Mouse (Mus musculus) testis, postnatal 10 days (tissue): ENCODE data around the gene Yrdc.
A peak's percentile ranks its signal among the peaks of the same experiment; 100 is the strongest.

Source experiments
- DNase-seq: peaks from one replicate; pipeline ENCODE4 v3.0.0; 2021; ENCODE audit warnings: low spot score

The Yrdc gene

GRCm38 (mm10) chr4:124850933-124851658 lies 617 bp downstream of the Yrdc start, which contains the start of gene 1110065P20Rik:
1110065P20Rik (minus strand) TSS chr4:124851196.
- DNase-seq, result peak; percentile 83

GRCm38 (mm10) chr4:124856294-124856693 lies 5.8 kb downstream of the Yrdc start:
- no peak for DNase-seq

- peak; percentile 65 for DNase-seq
Observed at GRCm38 (mm10) chr4:124858370-124858769, 7.9 kb downstream of the Yrdc start.

- DNase-seq, result peak; percentile 90
Observed at GRCm38 (mm10) chr4:124860446-124860845, 10.0 kb downstream of the Yrdc start.

GRCm38 (mm10) chr4:124861283-124862188 lies 11.1 kb downstream of the Yrdc start, which contains the start of gene Maneal:
Maneal (minus strand) TSS chr4:124862171.
- DNase-seq, result no peak

GRCm38 (mm10) chr4:124872719-124873118 lies 22.2 kb downstream of the Yrdc start:
- no peak for DNase-seq

GRCm38 (mm10) chr4:124880599-124880998 lies 30.1 kb downstream of the Yrdc start, which contains the start of gene Epha10:
Epha10 (plus strand) TSS chr4:124880899.
- DNase-seq, result no peak

GRCm38 (mm10) chr4:124881341-124881908 lies 30.9 kb downstream of the Yrdc start:
- no peak for DNase-seq

GRCm38 (mm10) chr4:124882151-124882729 lies 31.8 kb downstream of the Yrdc start:
- DNase-seq, result peak; percentile 80

GRCm38 (mm10) chr4:124888702-124889101 lies 38.2 kb downstream of the Yrdc start:
- no peak for DNase-seq

- DNase-seq, result no peak
Observed at GRCm38 (mm10) chr4:124889935-124890334, 39.5 kb downstream of the Yrdc start.

GRCm38 (mm10) chr4:124890831-124891230 lies 40.4 kb downstream of the Yrdc start:
- DNase-seq, result no peak

GRCm38 (mm10) chr4:124893769-124894168 lies 43.3 kb downstream of the Yrdc start:
- no peak for DNase-seq

- no peak for DNase-seq
Observed at GRCm38 (mm10) chr4:124894508-124895428, 44.3 kb downstream of the Yrdc start.

- DNase-seq, result no peak
Observed at GRCm38 (mm10) chr4:124898428-124898827, 47.9 kb downstream of the Yrdc start.

GRCm38 (mm10) chr4:124899906-124900305 lies 49.4 kb downstream of the Yrdc start:
- no peak for DNase-seq
